Comparison of ENCODE assay signal across 8 mouse cellular contexts in the genomic region with DNA sequence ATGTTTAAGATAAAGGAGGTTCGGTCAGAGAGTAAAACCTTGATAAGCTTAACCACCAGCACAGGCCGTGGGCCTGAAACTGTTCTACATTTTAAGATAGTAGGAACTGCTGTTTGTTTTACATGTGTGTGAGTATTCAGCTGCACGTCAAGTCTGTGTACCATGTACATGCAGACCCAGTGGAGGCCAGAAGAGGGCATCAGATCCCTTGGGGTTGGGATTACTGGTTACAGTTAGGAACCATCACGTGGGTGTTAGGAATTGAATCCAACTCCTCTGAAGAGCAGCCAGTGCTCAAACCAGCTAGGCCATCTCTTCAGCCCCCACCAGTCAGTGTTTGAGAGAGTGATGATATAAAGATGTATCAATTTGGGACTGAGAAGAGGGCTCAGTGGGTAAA. TPM values are rescaled to one million over a fixed set of nuclear protein-coding genes. Genes with fewer than 3 reads are reported as not detected.
DNase-seq lines count a peak whose midpoint lies in the region; ATAC-seq and TF ChIP-seq lines count a peak whose summit lies in the region.

No protein-coding gene starts in this region.

- H3K4me3 ChIP-seq in MEL (ENCODE audit: control insufficient read depth in 1 of 2, insufficient read depth in 1 of 2, low read depth in 2 of 2, low read length in 2 of 2) = no peak overlapping the region

- H3K27me3 ChIP-seq in MEL (ENCODE audit: control insufficient read depth in 1 of 2, insufficient read depth in 2 of 2, low read length in 2 of 2) = no peaks in the 10 kb centered on the region

- peaks cover 6 to 16% of the 10 kb centered on the region in 2 experiments for H3K36me3 ChIP-seq in MEL (ENCODE audit: control insufficient read depth in 1 of 2, insufficient read depth in 2 of 2, low read length in 2 of 2)

- no peak overlapping the region for H3K27ac ChIP-seq in MEL (ENCODE audit: control insufficient read depth, low read depth, low read length)

- no peaks in the 10 kb centered on the region; a peak in 2 of 4 replicates for H3K4me1 ChIP-seq in MEL (ENCODE audit: control insufficient read depth in 1 of 2, insufficient read depth in 2 of 2, low read length in 2 of 2)

- no peak for ATAC-seq in monocyte, adult 5-6 weeks (replicated peaks; ENCODE audit: insufficient number of reproducible peaks, low FRiP score, low TSS enrichment, poor library complexity, severe bottlenecking)

- TF ChIP-seq RAD21 in MEL (IDR thresholded peaks at IDR 0.05; ENCODE audit: low read depth, low read length) = peak; percentile 59

- peak; percentile 73 for DNase-seq in CD4-positive, CD25-positive, alpha-beta regulatory T cell, adult 2 months (ENCODE audit: low read depth, low spot score)
- DNase-seq in MEL (ENCODE audit: low read depth, low spot score) = peak; percentile 65
- DNase-seq in cerebellum, adult 9-10 months = peak; percentile 53
- peak; percentile 81 for DNase-seq in gastrocnemius, adult 18-20 months (ENCODE audit: low spot score)
- peak; percentile 64 for DNase-seq in layer of hippocampus, adult 11-12 months (ENCODE audit: low spot score)
- peak; percentile 74 to 79 for DNase-seq in lung, adult 18-20 months
- peak; percentile 58 for DNase-seq in right cerebral cortex, postnatal 4 days

- TF ChIP-seq POLR2A in MEL (IDR thresholded peaks at IDR 0.05; ENCODE audit: control insufficient read depth in 1 of 2, insufficient read depth in 1 of 2, low read depth in 1 of 2, low read length in 2 of 2, poor library complexity in 1 of 2) = no peak

- H3K9me3 ChIP-seq in MEL (replicated peaks; ENCODE audit: insufficient read depth, low read length) = no peaks in the 10 kb centered on the region

- TF ChIP-seq EP300 in MEL (IDR thresholded peaks at IDR 0.05; ENCODE audit: low read depth in 1 of 2, low read length in 2 of 2) = no peak

- no peaks in the 10 kb centered on the region for H3K79me2 ChIP-seq in MEL (ENCODE audit: control insufficient read depth, insufficient read depth, low read length, poor library complexity)

- no peak overlapping the region for H3K9ac ChIP-seq in MEL (ENCODE audit: control insufficient read depth, low read depth, low read length, poor library complexity, severe bottlenecking)

- peak; percentile 60 to 64 (median 63) for TF ChIP-seq CTCF in MEL (IDR thresholded peaks at IDR 0.05 in 2 of 3, conservative IDR thresholded peaks at IDR 0.05 in 1 of 3; ENCODE audit: control insufficient read depth in 1 of 3, insufficient read depth in 1 of 3, low read depth in 2 of 3, low read length in 3 of 3, poor library complexity in 1 of 3, severe bottlenecking in 1 of 3)

TF ChIP-seq in MEL, 35 proteins besides CTCF, POLR2A, EP300 and RAD21:
- peak; percentile 33; the same call in 1 of the 2 replicates for TF ChIP-seq USF1 (IDR thresholded peaks at IDR 0.05; ENCODE audit: low read depth, low read length)
- TF ChIP-seq USF2 (IDR thresholded peaks at IDR 0.05; ENCODE audit: borderline replicate concordance in 1 of 2, insufficient read depth in 1 of 2, low read depth in 1 of 2, low read length in 2 of 2) = no peak
- no peak for TF ChIP-seq RCOR1 (IDR thresholded peaks at IDR 0.05; ENCODE audit: low read depth, low read length)
- no peak for TF ChIP-seq GABPA (IDR thresholded peaks at IDR 0.05; ENCODE audit: low read depth, low read length)
- no peak for TF ChIP-seq BHLHE40 (IDR thresholded peaks at IDR 0.05; ENCODE audit: borderline replicate concordance, low read depth, low read length)
- TF ChIP-seq CHD2 (IDR thresholded peaks at IDR 0.05; ENCODE audit: low read length) = no peak
- TF ChIP-seq ZC3H11A (IDR thresholded peaks at IDR 0.05; ENCODE audit: low read depth, low read length) = peak; percentile 47
- TF ChIP-seq ELF1 (IDR thresholded peaks at IDR 0.05; ENCODE audit: low read depth, low read length) = no peak
- no peak for TF ChIP-seq ETS1 (IDR thresholded peaks at IDR 0.05; ENCODE audit: low read depth, low read length)
- TF ChIP-seq E2F4 (IDR thresholded peaks at IDR 0.05; ENCODE audit: borderline replicate concordance, low read depth, low read length) = no peak
- no peak for TF ChIP-seq NELFE (IDR thresholded peaks at IDR 0.05; ENCODE audit: low read depth, low read length)
- TF ChIP-seq SIN3A (IDR thresholded peaks at IDR 0.05; ENCODE audit: low read length) = no peak
- no peak for TF ChIP-seq UBTF (IDR thresholded peaks at IDR 0.05; ENCODE audit: borderline replicate concordance, insufficient read depth, low read depth, low read length)
- TF ChIP-seq SMC3 (IDR thresholded peaks at IDR 0.05; ENCODE audit: low read depth, low read length) = peak; percentile 60
- no peak for TF ChIP-seq MYB (IDR thresholded peaks at IDR 0.05; ENCODE audit: low read depth, low read length)
- TF ChIP-seq TCF12 (IDR thresholded peaks at IDR 0.05; ENCODE audit: low read depth, low read length) = no peak
- TF ChIP-seq MAX (IDR thresholded peaks at IDR 0.05; ENCODE audit: low read length) = no peak
- no peak for TF ChIP-seq MEF2A (IDR thresholded peaks at IDR 0.05; ENCODE audit: extremely low read depth, insufficient replicate concordance, low read depth, low read length, poor library complexity, severe bottlenecking)
- TF ChIP-seq MXI1 (IDR thresholded peaks at IDR 0.05; ENCODE audit: low read depth, low read length) = no peak
- no peak for TF ChIP-seq TAL1 (IDR thresholded peaks at IDR 0.05; ENCODE audit: low read length)
- TF ChIP-seq HCFC1 (IDR thresholded peaks at IDR 0.05; ENCODE audit: low read depth, low read length) = no peak
- TF ChIP-seq POLR2AphosphoS5 (IDR thresholded peaks at IDR 0.05; ENCODE audit: borderline replicate concordance, low read depth, low read length) = no peak
- TF ChIP-seq JUND (IDR thresholded peaks at IDR 0.05; ENCODE audit: low read depth, low read length) = no peak
- TF ChIP-seq POLR2AphosphoS2 (IDR thresholded peaks at IDR 0.05; ENCODE audit: low read length) = no peak
- TF ChIP-seq MYC (IDR thresholded peaks at IDR 0.05; ENCODE audit: low read depth, low read length) = no peak
- TF ChIP-seq MAFK (IDR thresholded peaks at IDR 0.05; ENCODE audit: borderline replicate concordance, low read depth, low read length) = no peak
- no peak for TF ChIP-seq NRF1 (IDR thresholded peaks at IDR 0.05; ENCODE audit: insufficient read depth, low read depth, low read length, poor library complexity, severe bottlenecking)

RNA-seq across cellular contexts. Expression of gene Sav1, which starts 24.3 kb away (rescaled TPM):
- total RNA-seq in MEL (2012; rRNA removed) = 17.8 and 20.4 TPM in 2 replicates
- 10 to 100 TPM; 47.8 to 96.2 TPM for polyA plus RNA-seq in MEL (2012; ENCODE audit: insufficient read depth in 1 of 2, insufficient read length in 2 of 2, low read depth in 1 of 2, low replicate concordance in 2 of 2, missing spikeins in 1 of 2)
- 10 to 100 TPM; 35.4 to 43.6 TPM for total RNA-seq in gastrocnemius, adult 18-20 months (2021)
- 38.9 to 63.2 TPM (median 58.3 TPM) in 3 replicates for total RNA-seq in monocyte, adult 5-6 weeks (2017)
